Mouse (Mus musculus) right cerebral cortex, adult 18-20 months (tissue): ENCODE results near the gene Cep128.
A peak's percentile ranks its signal among the peaks of the same experiment; 100 is the strongest.
"Not testable (repeated sequence)": the region's sequence is repeated elsewhere in the genome, so short reads cannot be mapped to it uniquely, and the experiment has no call there.

Experiments
- DNase-seq: peaks from one replicate; pipeline ENCODE4 v3.0.0; 2022; ENCODE audit warnings: mixed read lengths

The Cep128 gene

GRCm38 (mm10) chr12:91052301-91052700 lies 331.9 kb downstream of the Cep128 start:
- no peak for DNase-seq

- DNase-seq = peak; percentile 37
Measured at GRCm38 (mm10) chr12:91050593-91051325, 333.4 kb downstream of the Cep128 start.

DNA sequence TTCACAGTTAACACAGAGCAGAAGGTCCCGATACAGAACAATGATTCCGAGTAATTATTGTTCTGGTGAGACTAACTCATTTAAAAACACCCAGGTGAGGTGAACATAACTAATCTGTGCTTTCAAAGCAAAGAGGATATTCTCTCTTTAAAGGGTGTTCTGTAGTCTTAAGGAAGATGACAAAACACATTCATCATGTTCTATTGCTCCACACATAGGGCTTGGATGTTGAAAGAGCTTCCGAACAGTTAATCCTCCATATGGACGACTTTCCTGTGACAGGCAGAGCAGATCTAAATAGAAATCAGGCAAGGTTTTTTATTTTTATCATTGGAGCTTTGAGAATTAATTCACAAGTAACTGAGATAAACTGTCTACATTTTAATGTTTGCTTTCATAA lies 342.8 kb downstream of the Cep128 start:
- DNase-seq = no peak

GRCm38 (mm10) chr12:91040267-91040905 lies 343.8 kb downstream of the Cep128 start:
- no peak for DNase-seq

GRCm38 (mm10) chr12:91029116-91029515 lies 355.1 kb downstream of the Cep128 start:
- no peak for DNase-seq

DNA sequence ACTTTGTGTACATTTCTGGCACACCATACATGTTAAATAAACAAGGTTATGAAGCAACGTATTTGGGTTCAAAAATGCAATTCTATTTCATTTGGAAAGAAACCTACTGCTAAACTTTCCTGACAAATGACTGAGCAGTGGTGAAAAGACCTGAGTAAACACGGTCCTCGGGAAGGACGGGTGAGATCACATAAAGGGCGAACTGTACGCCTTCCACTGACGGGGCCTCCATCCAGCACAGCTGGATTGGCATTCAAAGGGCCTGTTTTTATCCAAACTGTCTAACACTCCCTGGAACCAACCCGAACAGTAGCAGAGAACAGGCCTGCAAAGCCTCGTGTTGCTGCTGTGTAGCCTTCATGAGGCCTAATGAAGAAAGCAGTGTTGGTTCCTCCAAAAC lies 356.5 kb downstream of the Cep128 start:
- DNase-seq = no peak

DNA sequence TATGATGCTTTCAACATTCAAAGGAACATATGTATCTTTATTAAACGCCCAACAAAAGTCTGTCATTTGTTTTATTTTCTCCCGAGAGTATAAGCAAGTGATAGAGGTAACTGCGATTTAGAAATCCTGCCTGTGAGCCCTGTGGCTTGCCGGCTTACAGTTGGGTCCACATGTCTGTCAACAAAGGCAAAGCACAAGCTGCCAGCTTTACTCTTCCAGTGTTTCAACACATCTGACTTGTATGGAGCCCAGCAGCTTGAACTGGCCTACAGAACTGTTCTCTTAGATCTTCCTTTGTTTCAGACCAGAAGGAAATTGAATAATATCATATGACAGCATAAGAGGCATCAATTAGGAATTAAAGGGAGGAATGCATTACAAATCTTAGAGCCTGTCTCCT lies 357.1 kb downstream of the Cep128 start:
- DNase-seq = no peak

DNA sequence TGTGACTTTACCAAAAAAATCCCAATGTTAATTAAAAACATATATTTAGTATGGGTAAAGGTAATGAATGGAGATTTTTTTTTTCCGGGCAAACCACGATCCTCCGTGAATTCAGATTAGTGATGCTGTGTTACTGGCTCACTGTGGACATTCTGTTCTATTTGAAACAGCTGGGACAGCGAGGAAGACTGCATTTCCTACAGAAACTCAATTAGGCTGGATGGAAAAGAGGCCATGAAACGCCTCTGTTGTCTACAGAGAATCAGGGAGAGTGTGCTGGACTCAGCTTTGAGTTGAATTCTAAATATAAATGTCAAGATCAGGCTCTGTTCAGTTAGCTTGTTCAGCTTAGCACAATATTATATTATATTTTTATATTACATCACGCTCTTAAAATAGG lies 369.1 kb downstream of the Cep128 start:
- DNase-seq = no peak

GRCm38 (mm10) chr12:91013043-91013442 lies 371.2 kb downstream of the Cep128 start:
- no peak for DNase-seq

DNA sequence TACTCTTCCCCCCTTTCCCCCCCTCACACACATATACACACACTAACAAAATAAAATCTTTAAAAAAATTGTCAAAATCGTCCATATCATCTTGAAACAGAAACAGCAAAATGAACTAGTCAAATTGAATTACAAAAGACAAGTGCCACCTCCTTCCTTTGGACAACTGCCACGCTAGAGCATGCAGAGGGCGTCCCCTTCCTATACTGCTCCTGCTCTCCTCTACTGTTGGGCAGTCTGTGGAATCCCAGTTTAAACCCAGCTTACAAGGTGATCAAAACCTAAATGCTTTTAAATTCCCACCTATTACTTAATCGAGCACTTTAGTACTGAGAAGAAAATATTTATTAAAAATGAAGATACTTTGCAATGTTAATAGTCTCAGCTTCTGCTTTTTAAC lies 372.0 kb downstream of the Cep128 start:
- DNase-seq = no peak

GRCm38 (mm10) chr12:91008736-91009135 lies 375.5 kb downstream of the Cep128 start:
- no peak for DNase-seq

DNA sequence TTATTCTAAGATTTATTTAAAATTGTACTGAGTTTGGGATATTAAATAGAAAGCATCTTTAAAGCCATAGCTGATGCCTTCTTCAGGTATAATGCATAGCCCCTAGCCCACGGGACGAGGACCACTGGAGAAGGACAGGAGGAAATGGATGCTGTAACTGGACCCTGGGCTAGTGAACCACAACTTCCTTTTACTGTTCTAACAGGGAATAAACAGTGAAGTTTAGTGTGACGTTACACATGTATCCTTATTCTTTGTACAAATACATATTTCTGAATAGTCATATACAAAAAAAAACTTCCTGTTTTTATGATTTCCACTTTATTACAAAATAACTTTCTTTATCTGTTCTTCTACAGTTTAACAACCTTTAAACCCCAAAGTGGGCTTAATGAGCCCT lies 376.0 kb downstream of the Cep128 start:
- no peak for DNase-seq

DNA sequence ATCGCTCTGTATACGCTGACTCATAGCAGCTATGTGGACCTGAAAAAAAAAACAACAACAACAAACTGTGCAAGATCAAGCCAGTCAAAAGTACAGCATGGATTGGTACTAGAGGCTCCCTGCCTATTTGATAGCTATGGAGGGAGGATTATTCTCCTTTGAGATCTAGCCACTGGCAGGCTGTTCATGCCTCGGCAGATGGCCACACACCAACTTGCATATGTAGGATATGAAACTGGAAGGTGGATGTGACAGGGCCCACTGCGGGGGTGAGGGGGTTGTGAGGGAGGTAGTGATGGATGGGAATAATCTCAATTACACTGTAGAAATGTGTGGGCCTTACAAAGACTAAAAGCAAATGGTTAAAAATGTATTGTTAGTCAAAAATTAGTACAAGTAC lies 386.7 kb downstream of the Cep128 start:
- DNase-seq = peak; percentile 15

- DNase-seq = no peak
Measured at GRCm38 (mm10) chr12:90993331-90993730, 390.9 kb downstream of the Cep128 start.

DNA sequence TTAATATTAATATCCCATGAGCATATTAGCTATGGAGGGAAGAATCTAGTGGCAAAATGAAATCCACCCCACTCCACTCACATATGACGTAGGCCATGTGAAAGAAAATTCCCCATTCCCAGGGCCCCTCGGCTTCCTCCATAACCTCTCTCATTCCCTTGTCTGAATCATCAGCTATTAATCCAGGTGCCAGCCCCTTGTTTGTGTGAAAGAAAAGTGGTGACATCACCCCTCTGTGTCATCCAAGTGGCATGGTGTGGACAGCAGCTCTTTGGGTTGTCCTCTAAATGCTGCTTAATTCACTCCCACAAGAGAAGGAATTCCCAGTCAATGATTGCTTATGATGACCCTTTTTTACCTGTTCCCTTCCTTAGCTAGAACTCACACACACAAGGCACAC lies 396.4 kb downstream of the Cep128 start:
- no peak for DNase-seq

GRCm38 (mm10) chr12:90987259-90987658 lies 396.9 kb downstream of the Cep128 start:
- DNase-seq = no peak

DNA sequence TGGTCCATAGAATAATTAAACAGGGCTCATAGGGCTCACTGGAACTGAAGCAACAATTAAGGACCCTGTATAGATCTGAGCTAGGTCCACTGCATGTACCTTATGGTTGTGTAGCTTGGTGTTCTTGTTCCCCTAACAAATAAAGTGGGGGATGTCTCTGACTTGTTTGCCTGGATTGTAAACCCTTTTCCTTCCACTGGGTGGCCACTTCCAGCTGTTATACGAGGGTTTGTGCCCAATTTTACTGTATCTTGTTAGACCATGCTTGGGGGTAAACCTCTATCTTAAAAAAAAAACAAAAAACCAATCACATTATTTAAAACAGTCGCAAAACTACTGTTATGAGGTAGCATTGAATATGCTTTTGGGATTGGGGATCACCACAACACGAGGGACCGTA lies 402.2 kb downstream of the Cep128 start:
- DNase-seq = no peak

- DNase-seq = not testable (repeated sequence)
Measured at GRCm38 (mm10) chr12:90976406-90976805, 407.8 kb downstream of the Cep128 start.

DNA sequence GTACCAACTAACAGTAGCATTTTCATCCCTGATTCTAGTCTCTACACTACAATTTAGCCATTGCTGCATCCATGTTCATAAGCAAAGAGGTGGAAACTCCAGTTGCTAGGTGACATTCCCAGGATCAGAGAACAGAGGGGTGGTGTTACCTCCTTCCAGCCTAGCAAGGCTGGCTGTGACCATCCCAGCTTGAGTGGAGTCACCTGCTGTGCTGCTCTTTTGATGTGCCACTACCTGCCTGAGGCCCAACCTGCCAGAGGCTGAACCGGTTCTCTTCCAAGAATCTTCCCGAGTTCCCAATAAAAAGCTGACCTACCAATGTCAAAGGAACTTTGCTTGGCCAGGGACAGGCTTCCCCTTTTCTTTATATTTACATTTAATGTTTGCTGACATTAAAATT lies 408.8 kb downstream of the Cep128 start:
- no peak for DNase-seq

DNA sequence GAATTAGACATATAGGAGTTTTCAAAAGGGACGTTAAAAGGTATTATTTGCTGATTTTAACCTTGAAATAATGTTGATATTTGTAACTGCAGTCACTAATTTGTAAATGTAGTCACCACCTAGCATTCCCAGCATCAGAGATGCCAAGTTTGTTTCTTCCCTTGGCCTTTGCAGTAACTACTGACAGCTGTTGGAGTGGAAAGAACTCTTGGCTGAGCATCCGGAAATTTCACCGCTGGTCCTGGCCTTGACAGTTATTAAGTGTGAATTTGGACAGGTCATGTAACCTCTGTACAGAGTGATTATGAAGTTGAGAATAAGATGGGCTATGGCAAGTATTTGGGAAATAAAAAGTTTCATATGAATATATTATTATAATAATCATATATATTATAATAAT lies 413.1 kb downstream of the Cep128 start:
- no peak for DNase-seq

DNA sequence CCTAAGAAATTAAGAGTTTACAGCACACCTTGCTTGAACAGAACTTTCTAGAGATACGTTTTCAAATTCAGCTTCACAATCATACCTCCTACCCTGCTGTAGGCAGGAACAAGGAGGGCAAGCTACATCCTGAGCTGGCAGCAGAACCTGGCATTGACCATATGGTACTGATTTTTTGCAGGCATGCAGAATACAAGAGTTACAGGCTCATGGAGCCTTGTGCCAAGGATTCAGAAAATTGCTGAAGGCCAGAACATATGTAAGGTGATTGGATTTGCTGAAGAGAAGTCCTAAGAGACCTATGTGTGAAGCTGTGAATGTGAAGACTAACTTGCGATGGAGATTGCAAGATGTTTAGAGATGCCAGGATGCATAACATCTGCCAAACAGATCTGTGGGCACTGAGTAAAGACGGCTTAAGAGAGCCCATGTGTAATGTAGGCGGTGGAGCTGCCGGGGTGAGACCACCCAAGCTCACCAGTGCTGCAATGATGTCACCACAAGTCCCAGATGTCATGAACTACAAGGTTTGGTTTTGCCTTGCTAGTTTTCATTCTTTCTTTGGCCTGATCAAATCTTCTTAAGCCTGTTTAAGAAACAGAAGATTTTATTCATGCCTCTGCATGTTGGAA lies 422.7 kb downstream of the Cep128 start:
- DNase-seq = peak; percentile 5

- DNase-seq = peak; percentile 4
Measured at GRCm38 (mm10) chr12:90954740-90955473, 429.3 kb downstream of the Cep128 start.
